Mouse (Mus musculus): ENCODE measurements at regions not wholly inside any gene's neighbourhood (a gene's known extent, or its start where the extent isn't known, plus 50 kb on each side); places are given as distances from the start of the nearest gene placed in this dataset.

DNA sequence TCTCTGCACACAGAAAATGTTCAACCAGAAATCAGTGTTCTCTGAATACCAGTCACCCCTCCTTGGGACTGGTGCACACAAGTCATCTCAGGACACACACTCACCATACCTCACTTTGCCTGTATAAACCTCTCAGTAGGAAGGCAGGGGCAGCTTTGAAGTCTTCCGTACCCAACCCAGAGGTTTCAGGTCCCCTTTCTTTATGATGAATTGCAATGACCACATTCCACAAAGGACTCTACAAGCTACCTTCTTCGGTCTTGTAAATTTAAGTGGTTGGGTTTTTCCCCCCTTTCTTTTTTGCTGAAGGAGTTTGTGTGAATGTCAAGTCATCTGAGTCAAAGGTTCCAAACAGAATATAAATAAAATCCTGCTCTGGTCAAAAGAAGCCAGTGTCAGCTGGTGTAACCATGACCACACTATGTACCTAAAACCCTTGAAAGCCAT is 76.9 kb upstream of the Far2 start:
- Histone ChIP-seq H3K36me3 (no peaks in the 10 kb centered on the region), H3K27ac (no peak overlapping the region), H3K4me3 (replicated peaks) (no peak overlapping the region), H3K9me3 (no peaks in the 10 kb centered on the region), H3K4me2 (no peak overlapping the region), H3K4me1 (replicated peaks) (no peaks in the 10 kb centered on the region), H3K27me3 (no peaks in the 10 kb centered on the region), H3K9ac (replicated peaks) (no peak overlapping the region)
- ATAC-seq (ENCODE audit: insufficient number of reproducible peaks, insufficient read depth, low FRiP score, low TSS enrichment, low read depth): no peak
- WGBS: 85% methylated on average over 2 of the region's 2 CpGs

DNA sequence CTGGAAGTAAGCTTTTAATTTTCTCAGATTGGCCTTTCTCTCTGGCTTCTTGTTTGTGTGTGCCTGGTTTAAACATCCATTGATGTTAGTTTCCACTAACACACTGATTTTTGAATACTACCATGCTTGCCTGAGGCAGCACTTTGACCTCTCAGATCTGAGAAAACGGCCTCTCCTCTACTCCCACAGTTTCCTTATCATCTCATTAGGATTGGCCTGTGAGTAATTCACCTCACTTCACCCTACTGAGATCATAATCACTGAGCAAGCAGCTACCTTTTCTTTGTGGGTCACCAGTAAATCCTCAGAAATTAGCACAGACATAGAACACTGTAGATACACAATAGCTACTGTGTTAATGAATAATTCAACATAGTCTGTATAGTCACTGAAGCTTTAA is 74.5 kb upstream of the Far2 start:
- Histone ChIP-seq H3K4me2 (no peak overlapping the region), H3K9ac (replicated peaks) (no peak overlapping the region), H3K4me1 (replicated peaks) (no peaks in the 10 kb centered on the region), H3K27ac (no peak overlapping the region), H3K27me3 (no peaks in the 10 kb centered on the region), H3K36me3 (no peaks in the 10 kb centered on the region), H3K9me3 (no peaks in the 10 kb centered on the region), H3K4me3 (replicated peaks) (no peak overlapping the region)
- no peak for ATAC-seq (ENCODE audit: insufficient number of reproducible peaks, insufficient read depth, low FRiP score, low TSS enrichment, low read depth)
- WGBS: 23% methylated on average over 1 of the region's 1 CpGs

DNA sequence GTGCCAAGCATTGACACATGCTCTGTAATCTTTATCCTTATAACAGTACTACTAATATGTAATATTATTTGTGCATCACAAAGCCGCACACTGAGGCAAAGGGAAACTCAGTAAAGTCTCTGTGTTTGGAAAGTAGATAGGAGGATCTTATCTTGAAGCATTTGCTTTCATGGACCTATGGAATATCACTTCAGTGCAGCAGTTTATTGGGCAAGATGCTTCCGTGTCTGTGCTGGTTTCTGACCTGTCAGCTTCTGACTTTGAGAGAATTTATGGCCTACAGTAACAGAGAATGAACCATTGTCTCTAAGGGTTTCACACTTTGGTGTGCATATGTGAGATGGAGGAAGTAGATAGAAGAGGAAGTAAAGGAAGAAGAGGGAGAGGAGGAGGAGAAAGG is 74.0 kb upstream of the Far2 start:
- H3K4me1 ChIP-seq (replicated peaks): no peaks in the 10 kb centered on the region
- no peak overlapping the region for H3K4me2 ChIP-seq
- H3K4me3 ChIP-seq (replicated peaks): no peak overlapping the region
- H3K9me3 ChIP-seq: no peaks in the 10 kb centered on the region
- H3K27me3 ChIP-seq: no peaks in the 10 kb centered on the region
- no peak overlapping the region for H3K27ac ChIP-seq
- no peaks in the 10 kb centered on the region for H3K36me3 ChIP-seq
- ATAC-seq (ENCODE audit: insufficient number of reproducible peaks, insufficient read depth, low FRiP score, low TSS enrichment, low read depth): no peak
- H3K9ac ChIP-seq (replicated peaks): no peak overlapping the region
- 81% methylated on average over 2 of the region's 2 CpGs for WGBS

DNA sequence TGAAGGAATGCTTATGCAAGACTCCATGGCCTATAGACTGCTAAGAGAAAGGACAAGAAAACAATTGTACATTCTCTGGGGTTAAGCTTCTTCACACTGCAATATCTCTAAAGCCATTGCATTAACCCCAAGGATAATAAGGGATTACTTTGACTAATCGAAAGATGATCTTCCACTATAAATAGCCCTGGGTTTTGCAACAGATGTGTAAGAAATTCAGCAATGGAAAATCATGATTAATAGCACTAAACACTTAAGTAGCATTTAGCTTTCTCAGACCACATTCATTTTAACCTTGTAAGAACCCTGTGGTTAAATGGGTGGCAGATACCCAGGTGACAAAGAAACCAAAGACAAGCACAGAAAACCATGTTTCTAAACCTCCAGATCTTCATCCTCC is 71.1 kb upstream of the Far2 start:
- no peaks in the 10 kb centered on the region for H3K4me1 ChIP-seq (replicated peaks)
- no peak for ATAC-seq (ENCODE audit: insufficient number of reproducible peaks, insufficient read depth, low FRiP score, low TSS enrichment, low read depth)
- no peaks in the 10 kb centered on the region for H3K27me3 ChIP-seq
- H3K4me3 ChIP-seq (replicated peaks): no peak overlapping the region
- no peaks in the 10 kb centered on the region for H3K9me3 ChIP-seq
- no peak overlapping the region for H3K27ac ChIP-seq
- WGBS: 84% methylated on average over 1 of the region's 1 CpGs
- H3K4me2 ChIP-seq: no peak overlapping the region
- no peak overlapping the region for H3K9ac ChIP-seq (replicated peaks)
- H3K36me3 ChIP-seq: no peaks in the 10 kb centered on the region

DNA sequence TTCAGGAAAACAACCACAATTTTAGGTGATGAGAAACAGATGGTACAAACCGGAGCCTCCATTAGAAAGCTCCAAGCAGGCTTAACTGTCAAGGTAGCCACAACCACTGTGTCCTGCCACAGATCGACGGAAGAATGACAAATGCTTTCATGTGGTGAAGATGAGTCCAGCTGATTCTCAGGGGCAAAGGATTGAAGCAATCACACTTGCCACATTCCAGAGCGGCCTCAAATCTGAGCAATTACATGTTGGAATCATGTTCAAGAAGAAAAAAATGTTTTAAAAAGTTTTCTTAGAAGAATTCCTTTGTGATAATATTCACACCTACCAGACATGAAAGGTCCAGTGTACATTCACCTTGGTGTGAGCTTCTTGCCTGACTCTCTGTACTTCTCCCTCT is 57.7 kb upstream of the Far2 start:
- Histone ChIP-seq H3K4me2 (no peak overlapping the region), H3K4me3 (replicated peaks) (no peak overlapping the region), H3K36me3 (no peaks in the 10 kb centered on the region), H3K27me3 (no peaks in the 10 kb centered on the region), H3K27ac (no peak overlapping the region), H3K9me3 (no peaks in the 10 kb centered on the region), H3K4me1 (replicated peaks) (no peaks in the 10 kb centered on the region), H3K9ac (replicated peaks) (no peak overlapping the region)
- ATAC-seq (ENCODE audit: insufficient number of reproducible peaks, insufficient read depth, low FRiP score, low TSS enrichment, low read depth): no peak
- WGBS: 50% methylated on average over 4 of the region's 4 CpGs

Measured in limb, embryonic 12.5 days (tissue).